Mouse (Mus musculus): ENCODE measurements around the gene Acoxl. TPM values are rescaled to one million over a fixed set of nuclear protein-coding genes. Genes with fewer than 3 reads are reported as not detected.

Gene Acoxl
- polyA plus RNA-seq, 1 experiment from 2014 or later = 0.12 TPM

- no peak overlapping the region for H3K9ac ChIP-seq
- H3K9me3 ChIP-seq = no peaks in the 10 kb centered on the region
- no peaks in the 10 kb centered on the region for H3K36me3 ChIP-seq
- no peaks in the 10 kb centered on the region; the same call in 1 of the 2 replicates for H3K4me1 ChIP-seq
- no peak overlapping the region for H3K27ac ChIP-seq (replicated peaks)
- ATAC-seq (ENCODE audit: extremely low read depth, insufficient number of reproducible peaks, low FRiP score, low TSS enrichment) = no peak
- no peak overlapping the region for H3K4me2 ChIP-seq
- 83% methylated on average over 2 of the region's 2 CpGs for WGBS
- H3K4me3 ChIP-seq = no peak overlapping the region
- peaks cover 4% of the 10 kb centered on the region; the same call in 1 of the 2 replicates for H3K27me3 ChIP-seq (replicated peaks)
These were observed 226.3 kb downstream of the Acoxl start for GRCm38 (mm10) chr2:128065013-128065412.

DNA sequence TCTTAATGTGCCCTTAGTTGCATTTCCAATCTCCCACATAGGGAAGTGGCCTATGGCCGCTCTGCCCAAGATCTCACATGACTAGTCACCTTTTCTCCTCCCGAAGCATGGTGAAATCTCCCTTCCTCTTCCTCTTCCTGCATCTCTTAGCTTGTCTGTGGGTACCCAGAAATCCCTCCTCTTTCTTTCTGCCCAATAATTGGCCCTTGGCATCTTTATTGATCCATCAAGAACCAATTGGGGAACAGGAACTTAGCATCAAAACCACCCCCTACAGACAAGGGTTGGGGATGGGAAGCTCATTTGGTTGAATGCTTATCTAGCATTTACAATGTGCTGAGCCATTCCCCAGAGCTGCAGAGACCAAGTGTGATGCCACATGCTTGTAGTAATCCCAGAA is 226.9 kb downstream of the Acoxl start:
- no peaks in the 10 kb centered on the region for H3K36me3 ChIP-seq
- no peak overlapping the region for H3K4me2 ChIP-seq
- H3K9me3 ChIP-seq = no peaks in the 10 kb centered on the region
- H3K4me1 ChIP-seq = no peaks in the 10 kb centered on the region; the same call in 1 of the 2 replicates
- 84% methylated on average over 2 of the region's 2 CpGs for WGBS
- H3K4me3 ChIP-seq = no peak overlapping the region
- no peak for ATAC-seq (ENCODE audit: extremely low read depth, insufficient number of reproducible peaks, low FRiP score, low TSS enrichment)
- H3K27ac ChIP-seq (replicated peaks) = no peak overlapping the region
- no peak overlapping the region for H3K9ac ChIP-seq
- peaks cover 4% of the 10 kb centered on the region; the same call in 1 of the 2 replicates for H3K27me3 ChIP-seq (replicated peaks)

GRCm38 (mm10) chr2:128067162-128067561 is 228.5 kb downstream of the Acoxl start:
- WGBS = 64% methylated on average over 3 of the region's 3 CpGs
- H3K9me3 ChIP-seq = no peaks in the 10 kb centered on the region
- no peak overlapping the region for H3K4me3 ChIP-seq
- H3K4me1 ChIP-seq = no peaks in the 10 kb centered on the region
- H3K9ac ChIP-seq = no peak overlapping the region
- ATAC-seq (ENCODE audit: extremely low read depth, insufficient number of reproducible peaks, low FRiP score, low TSS enrichment) = no peak
- peaks cover 4% of the 10 kb centered on the region; the same call in 1 of the 2 replicates for H3K27me3 ChIP-seq (replicated peaks)
- H3K36me3 ChIP-seq = no peaks in the 10 kb centered on the region
- no peak overlapping the region for H3K4me2 ChIP-seq
- H3K27ac ChIP-seq (replicated peaks) = no peak overlapping the region

GRCm38 (mm10) chr2:128067596-128067995 is 228.9 kb downstream of the Acoxl start:
- H3K27me3 ChIP-seq (replicated peaks) = peaks cover 4% of the 10 kb centered on the region; the same call in 1 of the 2 replicates
- H3K27ac ChIP-seq (replicated peaks) = no peak overlapping the region
- no peaks in the 10 kb centered on the region for H3K36me3 ChIP-seq
- H3K9me3 ChIP-seq = no peaks in the 10 kb centered on the region
- 79% methylated on average over 7 of the region's 7 CpGs for WGBS
- no peak for ATAC-seq (ENCODE audit: extremely low read depth, insufficient number of reproducible peaks, low FRiP score, low TSS enrichment)
- no peak overlapping the region for H3K4me3 ChIP-seq
- no peak overlapping the region for H3K4me2 ChIP-seq
- H3K9ac ChIP-seq = no peak overlapping the region
- H3K4me1 ChIP-seq = no peaks in the 10 kb centered on the region

DNA sequence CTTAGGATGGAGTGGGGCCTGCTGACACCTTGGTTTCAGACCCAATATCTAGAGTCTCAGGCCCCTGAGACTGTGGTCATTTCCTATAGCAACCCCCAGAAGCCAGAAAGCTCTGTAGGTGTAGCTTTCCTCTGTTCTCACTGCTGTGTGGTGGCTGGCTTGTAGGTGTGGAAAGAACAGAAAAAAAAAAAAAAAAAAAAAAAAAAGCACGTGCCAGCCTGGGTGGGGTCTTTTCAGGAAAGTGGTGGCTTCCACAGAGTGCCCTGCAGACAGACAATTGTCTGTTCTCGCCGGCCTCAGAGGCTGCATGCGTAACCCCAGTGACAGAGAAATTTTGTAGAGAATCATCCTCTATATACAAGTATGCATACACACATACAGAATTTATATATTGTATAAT is 229.5 kb downstream of the Acoxl start:
- Histone ChIP-seq H3K27ac (replicated peaks) (no peak overlapping the region), H3K4me3 (no peak overlapping the region), H3K4me1 (no peaks in the 10 kb centered on the region), H3K36me3 (no peaks in the 10 kb centered on the region), H3K4me2 (no peak overlapping the region), H3K9ac (no peak overlapping the region), H3K27me3 (replicated peaks) (peaks cover 4% of the 10 kb centered on the region; the same call in 1 of the 2 replicates), H3K9me3 (no peaks in the 10 kb centered on the region)
- ATAC-seq (ENCODE audit: extremely low read depth, insufficient number of reproducible peaks, low FRiP score, low TSS enrichment) = no peak
- WGBS = 67% methylated on average over 4 of the region's 4 CpGs

GRCm38 (mm10) chr2:128069025-128069424 is 230.3 kb downstream of the Acoxl start:
- 54% methylated on average over 2 of the region's 2 CpGs for WGBS
- H3K9ac ChIP-seq = no peak overlapping the region
- H3K27me3 ChIP-seq (replicated peaks) = peaks cover 4% of the 10 kb centered on the region; the same call in 1 of the 2 replicates
- no peaks in the 10 kb centered on the region for H3K9me3 ChIP-seq
- H3K4me3 ChIP-seq = no peak overlapping the region
- ATAC-seq (ENCODE audit: extremely low read depth, insufficient number of reproducible peaks, low FRiP score, low TSS enrichment) = no peak
- no peaks in the 10 kb centered on the region for H3K4me1 ChIP-seq
- no peaks in the 10 kb centered on the region for H3K36me3 ChIP-seq
- no peak overlapping the region for H3K4me2 ChIP-seq
- H3K27ac ChIP-seq (replicated peaks) = no peak overlapping the region

DNA sequence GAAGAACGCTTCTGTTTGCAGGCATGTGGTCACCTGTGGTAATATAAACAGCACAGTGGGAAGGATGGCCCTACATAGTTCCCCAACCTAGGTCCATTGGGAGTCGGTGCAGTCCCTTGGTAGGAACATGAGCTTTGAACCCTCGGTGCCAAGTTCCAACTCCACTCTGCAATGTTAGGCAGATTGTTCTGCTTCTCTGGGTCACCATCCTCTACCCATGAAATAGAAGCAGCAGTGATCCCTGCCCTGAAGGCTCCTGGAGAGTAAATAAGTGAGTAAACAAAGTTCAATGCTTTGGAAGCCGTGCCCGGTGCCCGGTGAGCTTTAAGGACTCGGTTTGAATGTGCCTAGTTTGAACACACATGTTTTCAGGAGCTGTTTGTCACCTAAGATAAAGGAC is 233.1 kb downstream of the Acoxl start:
- Histone ChIP-seq H3K36me3 (no peaks in the 10 kb centered on the region), H3K27me3 (replicated peaks) (0 out of 2 replicates have a peak, but pooled peaks cover 4% of the 10 kb centered on the region), H3K4me1 (no peaks in the 10 kb centered on the region), H3K9ac (no peak overlapping the region), H3K4me3 (no peak overlapping the region), H3K27ac (replicated peaks) (no peak overlapping the region), H3K4me2 (no peak overlapping the region), H3K9me3 (no peaks in the 10 kb centered on the region)
- WGBS = 80% methylated on average over 7 of the region's 7 CpGs
- no peak for ATAC-seq (ENCODE audit: extremely low read depth, insufficient number of reproducible peaks, low FRiP score, low TSS enrichment)

- no peak for ATAC-seq (ENCODE audit: extremely low read depth, insufficient number of reproducible peaks, low FRiP score, low TSS enrichment)
- no peak overlapping the region for H3K9ac ChIP-seq
- WGBS = 61% methylated on average over 5 of the region's 5 CpGs
These were observed 234.3 kb downstream of the Acoxl start for GRCm38 (mm10) chr2:128072944-128073343.

DNA sequence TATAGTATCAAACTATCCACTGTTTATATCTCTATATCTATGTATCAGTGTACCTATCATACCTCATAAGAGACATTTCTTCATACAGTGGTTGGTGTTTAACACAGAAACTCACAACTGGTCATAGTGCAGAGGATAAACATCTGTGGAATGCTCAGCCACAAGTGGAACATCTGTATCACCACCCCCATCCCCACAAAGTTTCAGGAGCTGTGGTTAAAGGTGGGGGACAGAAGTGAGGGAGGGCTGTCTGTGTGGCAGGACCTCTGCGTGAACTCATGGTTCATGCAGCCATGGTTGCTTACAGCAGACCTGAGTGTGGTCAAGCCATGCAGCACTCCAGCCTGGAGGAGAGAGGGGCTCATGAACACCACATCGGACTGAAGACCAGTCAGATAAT is 234.9 kb downstream of the Acoxl start:
- no peak overlapping the region for H3K9ac ChIP-seq
- H3K4me3 ChIP-seq = no peak overlapping the region
- peaks cover 1% of the 10 kb centered on the region; the same call in 1 of the 2 replicates for H3K27me3 ChIP-seq (replicated peaks)
- no peaks in the 10 kb centered on the region for H3K4me1 ChIP-seq
- ATAC-seq (ENCODE audit: extremely low read depth, insufficient number of reproducible peaks, low FRiP score, low TSS enrichment) = no peak
- no peak overlapping the region for H3K4me2 ChIP-seq
- no peaks in the 10 kb centered on the region for H3K36me3 ChIP-seq
- H3K9me3 ChIP-seq = no peaks in the 10 kb centered on the region
- H3K27ac ChIP-seq (replicated peaks) = no peak overlapping the region
- 84% methylated on average over 2 of the region's 2 CpGs for WGBS

More at GRCm38 (mm10) chr2:128072944-128073343, 234.3 kb downstream of the Acoxl start:
- Histone ChIP-seq H3K4me1 (no peaks in the 10 kb centered on the region), H3K9me3 (no peaks in the 10 kb centered on the region), H3K4me2 (no peak overlapping the region), H3K4me3 (no peak overlapping the region), H3K36me3 (no peaks in the 10 kb centered on the region), H3K27ac (replicated peaks) (no peak overlapping the region), H3K27me3 (replicated peaks) (no peaks in the 10 kb centered on the region)

DNA sequence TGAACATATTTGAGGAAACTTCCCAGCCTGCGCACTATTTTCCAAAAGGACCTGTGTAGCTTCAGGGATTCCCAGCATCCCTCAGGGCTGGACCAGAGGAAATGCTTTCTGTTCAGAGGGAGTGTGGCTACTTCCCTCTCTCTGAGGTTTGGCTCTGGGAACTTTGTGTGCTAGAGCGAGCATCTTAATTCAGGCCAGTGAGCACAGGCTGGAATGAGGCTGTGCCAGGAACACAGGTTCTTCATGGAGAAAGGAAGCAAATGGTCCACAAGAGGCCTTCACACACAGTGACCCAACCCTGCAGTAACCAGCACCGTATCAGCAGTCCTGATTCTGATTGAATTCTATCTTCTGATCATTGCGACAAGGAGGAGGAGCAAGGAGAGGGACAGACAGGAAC is 238.3 kb downstream of the Acoxl start:
- no peak overlapping the region for H3K9ac ChIP-seq
- no peak for ATAC-seq (ENCODE audit: extremely low read depth, insufficient number of reproducible peaks, low FRiP score, low TSS enrichment)
- no peaks in the 10 kb centered on the region for H3K9me3 ChIP-seq
- 77% methylated on average over 4 of the region's 4 CpGs for WGBS
- H3K27me3 ChIP-seq (replicated peaks) = peaks cover 4% of the 10 kb centered on the region; the same call in 1 of the 2 replicates
- H3K27ac ChIP-seq (replicated peaks) = no peak overlapping the region
- H3K4me3 ChIP-seq = no peak overlapping the region
- H3K4me2 ChIP-seq = no peak overlapping the region
- no peaks in the 10 kb centered on the region for H3K36me3 ChIP-seq
- H3K4me1 ChIP-seq = peaks cover 7% of the 10 kb centered on the region; the same call in 1 of the 2 replicates

- no peak for ATAC-seq (ENCODE audit: extremely low read depth, insufficient number of reproducible peaks, low FRiP score, low TSS enrichment)
- 40% methylated on average over 5 of the region's 5 CpGs for WGBS
- peaks cover 4% of the 10 kb centered on the region; the same call in 1 of the 2 replicates for H3K27me3 ChIP-seq (replicated peaks)
- no peaks in the 10 kb centered on the region for H3K36me3 ChIP-seq
- H3K9ac ChIP-seq = no peak overlapping the region
- H3K4me3 ChIP-seq = no peak overlapping the region
- no peak overlapping the region for H3K4me2 ChIP-seq
- no peak overlapping the region for H3K27ac ChIP-seq (replicated peaks)
- no peaks in the 10 kb centered on the region for H3K9me3 ChIP-seq
- H3K4me1 ChIP-seq = peaks cover 7% of the 10 kb centered on the region; the same call in 1 of the 2 replicates
These were observed 240.2 kb downstream of the Acoxl start for GRCm38 (mm10) chr2:128078859-128079258.

- H3K9me3 ChIP-seq = no peaks in the 10 kb centered on the region
- H3K4me3 ChIP-seq = no peak overlapping the region
- peaks cover 11% of the 10 kb centered on the region; the same call in 1 of the 2 replicates for H3K4me1 ChIP-seq
- no peak overlapping the region for H3K27ac ChIP-seq (replicated peaks)
- no peak for ATAC-seq (ENCODE audit: extremely low read depth, insufficient number of reproducible peaks, low FRiP score, low TSS enrichment)
- H3K36me3 ChIP-seq = no peaks in the 10 kb centered on the region
- WGBS = 63% methylated on average over 6 of the region's 6 CpGs
- no peak overlapping the region for H3K4me2 ChIP-seq
- peaks cover 4% of the 10 kb centered on the region; the same call in 1 of the 2 replicates for H3K27me3 ChIP-seq (replicated peaks)
- H3K9ac ChIP-seq = no peak overlapping the region
These were observed 240.6 kb downstream of the Acoxl start for GRCm38 (mm10) chr2:128079316-128079715.

Measured in heart, embryonic 13.5 days (tissue).